Mouse (Mus musculus) liver, adult 2 months (tissue): ENCODE measurements at regions not wholly inside any gene's neighbourhood (a gene's known extent, or its start where the extent isn't known, plus 50 kb on each side); places are given as distances from the start of the nearest gene placed in this dataset.
"Not testable (repeated sequence)": the region's sequence is repeated elsewhere in the genome, so short reads cannot be mapped to it uniquely, and the experiment has no call there.

Experiments
- CTCF ChIP-seq: fragments of 200-500 bp; IDR thresholded peaks from 2 replicates; pipeline ENCODE4 v1.5.1; 2011; ENCODE audit warnings: low read depth, low read length, control low read depth
- POLR2A ChIP-seq: fragments of 200-500 bp; IDR thresholded peaks from 2 replicates; pipeline ENCODE4 v1.6.1; 2011; ENCODE audit warnings: low read length, control low read depth; ENCODE audit not compliant: insufficient read depth; ENCODE audit errors: extremely low read depth

DNA sequence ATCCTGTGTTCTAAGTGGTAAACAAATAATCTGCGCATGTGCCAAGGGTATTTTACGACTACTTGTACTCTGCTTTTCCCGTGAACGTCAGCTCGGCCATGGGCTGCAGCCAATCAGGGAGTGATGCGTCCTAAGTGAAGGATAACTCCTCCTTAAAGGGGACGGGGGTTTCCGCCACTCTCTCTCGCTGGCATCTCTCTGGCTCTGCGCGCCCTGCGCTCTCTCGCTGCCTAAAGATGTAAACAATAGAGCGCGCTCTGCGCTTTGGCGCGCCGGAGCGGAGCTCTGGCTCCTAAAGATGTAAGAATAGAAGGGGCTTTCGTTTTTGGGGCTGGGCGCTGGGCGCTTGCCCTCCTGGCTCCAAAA, 137.7 kb downstream of the Zfp619 start:
- TF ChIP-seq CTCF, POLR2A: not testable (repeated sequence)
